Mouse (Mus musculus) myocyte (in vitro differentiated cells): ENCODE data around the gene Cxcl1.

Experiments
- CEBPB ChIP-seq: IDR thresholded peaks from 2 replicates; pipeline ENCODE4 v1.6.1; 2011; ENCODE audit warnings: mild to moderate bottlenecking, moderate library complexity; ENCODE audit not compliant: poor library complexity, insufficient read depth, severe bottlenecking
- MAX ChIP-seq: IDR thresholded peaks from one replicate; pipeline ENCODE4 v1.6.1; 2011; ENCODE audit warnings: low read depth, mild to moderate bottlenecking, control low read depth
- POLR2A ChIP-seq: IDR thresholded peaks from one replicate; pipeline ENCODE4 v1.6.1; 2011; ENCODE audit warnings: low read depth, mild to moderate bottlenecking, control low read depth, moderate library complexity; ENCODE audit not compliant: insufficient read length
- POLR2AphosphoS2 ChIP-seq: IDR thresholded peaks from one replicate; pipeline ENCODE4 v1.6.1; 2011; ENCODE audit warnings: low read depth, control low read depth; ENCODE audit not compliant: insufficient read length
- TCF3 ChIP-seq: IDR thresholded peaks from one replicate; pipeline ENCODE4 v1.6.1; 2011; ENCODE audit warnings: low read depth, control low read depth; ENCODE audit not compliant: insufficient read length
- USF1 ChIP-seq: IDR thresholded peaks from one replicate; pipeline ENCODE4 v1.6.1; 2011; ENCODE audit warnings: low read depth, mild to moderate bottlenecking, control low read depth, moderate library complexity

GRCm38 (mm10) chr5:90853206-90853605 lies 37.8 kb upstream of the Cxcl1 start:
- TF ChIP-seq USF1 (no peak), MAX (no peak), TCF3 (no peak), CEBPB (no peak), POLR2A (no peak), POLR2AphosphoS2 (no peak)
